Mouse (Mus musculus): Measurements from ENCODE around the gene E130309D02Rik. TPM values are rescaled to one million over a fixed set of nuclear protein-coding genes. Genes with fewer than 3 reads are reported as not detected.

Gene E130309D02Rik
- polyA plus RNA-seq, 1 experiment from 2014 or later = 33.9 TPM

GRCm38 (mm10) chr5:143255802-143256201 lies 59.4 kb downstream of the E130309D02Rik start:
- peaks cover 69% of the 10 kb centered on the region for H3K27me3 ChIP-seq (replicated peaks)

GRCm38 (mm10) chr5:143255131-143255519 lies 60.0 kb downstream of the E130309D02Rik start:
- ATAC-seq = no peak
- peak overlapping the region; percentile 82; the same call in 1 of the 2 replicates for H3K4me2 ChIP-seq (replicated peaks)

More at GRCm38 (mm10) chr5:143255802-143256201, 59.4 kb downstream of the E130309D02Rik start:
- H3K9ac ChIP-seq = no peak overlapping the region
- peaks cover 15% of the 10 kb centered on the region for H3K36me3 ChIP-seq
- no peak overlapping the region for H3K4me3 ChIP-seq (replicated peaks)
- H3K4me1 ChIP-seq (replicated peaks) = peaks cover 17% of the 10 kb centered on the region
- no peaks in the 10 kb centered on the region for H3K9me3 ChIP-seq
- H3K4me2 ChIP-seq (replicated peaks) = no peak overlapping the region
- H3K27ac ChIP-seq = no peak overlapping the region
- ATAC-seq = no peak
- WGBS = 91% methylated on average over 5 of the region's 5 CpGs

GRCm38 (mm10) chr5:143254487-143255130 lies 60.6 kb downstream of the E130309D02Rik start:
- ATAC-seq = no peak
- Histone ChIP-seq H3K4me2 (replicated peaks) (peak overlapping the region; percentile 82), H3K9me3 (no peaks in the 10 kb centered on the region), H3K27ac (no peak overlapping the region), H3K36me3 (peaks cover 15% of the 10 kb centered on the region), H3K4me1 (replicated peaks) (peaks cover 17% of the 10 kb centered on the region), H3K4me3 (replicated peaks) (peak overlapping the region; percentile 40), H3K9ac (no peak overlapping the region), H3K27me3 (replicated peaks) (peaks cover 69% of the 10 kb centered on the region)
- 46% methylated on average over 66 of the region's 66 CpGs for WGBS

More at GRCm38 (mm10) chr5:143255131-143255519, 60.0 kb downstream of the E130309D02Rik start:
- Histone ChIP-seq H3K4me3 (replicated peaks) (peak overlapping the region; percentile 40; the same call in 1 of the 2 replicates), H3K27ac (no peak overlapping the region), H3K36me3 (peaks cover 15% of the 10 kb centered on the region), H3K27me3 (replicated peaks) (peaks cover 69% of the 10 kb centered on the region), H3K4me1 (replicated peaks) (peaks cover 17% of the 10 kb centered on the region), H3K9me3 (no peaks in the 10 kb centered on the region), H3K9ac (no peak overlapping the region)
- 53% methylated on average over 24 of the region's 24 CpGs for WGBS

- H3K9me3 ChIP-seq = no peaks in the 10 kb centered on the region
- H3K4me2 ChIP-seq (replicated peaks) = peak overlapping the region; percentile 82
- peaks cover 69% of the 10 kb centered on the region for H3K27me3 ChIP-seq (replicated peaks)
- peaks cover 17% of the 10 kb centered on the region for H3K4me1 ChIP-seq (replicated peaks)
- no peak overlapping the region for H3K27ac ChIP-seq
- WGBS = 11% methylated on average over 73 of the region's 81 CpGs
- no peak overlapping the region for H3K9ac ChIP-seq
- H3K4me3 ChIP-seq (replicated peaks) = peak overlapping the region; percentile 40
- peak; percentile 10; the same call in 1 of the 2 replicates for ATAC-seq
- H3K36me3 ChIP-seq = peaks cover 15% of the 10 kb centered on the region
These were observed 61.2 kb downstream of the E130309D02Rik start for GRCm38 (mm10) chr5:143253881-143254486.

GRCm38 (mm10) chr5:143253186-143253880 lies 61.8 kb downstream of the E130309D02Rik start:
- Histone ChIP-seq H3K9ac (no peak overlapping the region), H3K27me3 (replicated peaks) (peaks cover 67% of the 10 kb centered on the region), H3K4me1 (replicated peaks) (peaks cover 17% of the 10 kb centered on the region), H3K27ac (no peak overlapping the region), H3K36me3 (peaks cover 16% of the 10 kb centered on the region), H3K9me3 (no peaks in the 10 kb centered on the region), H3K4me3 (replicated peaks) (peak overlapping the region; percentile 40), H3K4me2 (replicated peaks) (peak overlapping the region; percentile 82)
- 7% methylated on average over 101 of the region's 103 CpGs for WGBS
- ATAC-seq = peak; percentile 34; the same call in 1 of the 2 replicates

GRCm38 (mm10) chr5:143252791-143253185 lies 62.4 kb downstream of the E130309D02Rik start:
- Histone ChIP-seq H3K36me3 (peaks cover 20% of the 10 kb centered on the region), H3K4me2 (replicated peaks) (peak overlapping the region; percentile 82; the same call in 1 of the 2 replicates), H3K27ac (no peak overlapping the region), H3K9me3 (no peaks in the 10 kb centered on the region), H3K4me1 (replicated peaks) (peaks cover 17% of the 10 kb centered on the region), H3K27me3 (replicated peaks) (peaks cover 64% of the 10 kb centered on the region), H3K9ac (no peak overlapping the region), H3K4me3 (replicated peaks) (peak overlapping the region; percentile 40; the same call in 1 of the 2 replicates)
- WGBS = 45% methylated on average over 18 of the region's 18 CpGs
- no peak for ATAC-seq

- Histone ChIP-seq H3K36me3 (peaks cover 24% of the 10 kb centered on the region), H3K4me2 (replicated peaks) (no peak overlapping the region), H3K27ac (no peak overlapping the region), H3K27me3 (replicated peaks) (peaks cover 60% of the 10 kb centered on the region), H3K4me3 (replicated peaks) (no peak overlapping the region), H3K4me1 (replicated peaks) (peaks cover 17% of the 10 kb centered on the region), H3K9ac (no peak overlapping the region), H3K9me3 (no peaks in the 10 kb centered on the region)
- no peak for ATAC-seq
- WGBS = 68% methylated on average over 6 of the region's 6 CpGs
These were observed 63.1 kb downstream of the E130309D02Rik start for GRCm38 (mm10) chr5:143252039-143252438.

Other genes with a start within 250 kb of the E130309D02Rik start
- 30.6 and 34.9 TPM in 2 replicates for gene Rnf216, start 202.4 kb downstream of the E130309D02Rik start, polyA plus RNA-seq (2015; fragmentation: Nextera tagmentation; extraction: Ambion mirVana)
- 0.03 and 0.10 TPM in 2 replicates for gene Olfr718-ps1, start 167.8 kb downstream of the E130309D02Rik start, polyA plus RNA-seq (2015; fragmentation: Nextera tagmentation; extraction: Ambion mirVana)
- 7.0 and 8.4 TPM in 2 replicates for gene Rbak, start 134.6 kb downstream of the E130309D02Rik start, polyA plus RNA-seq (2015; fragmentation: Nextera tagmentation; extraction: Ambion mirVana)
- not detected in 2 replicates for gene Spdye4b, start 134.3 kb downstream of the E130309D02Rik start, polyA plus RNA-seq (2015; fragmentation: Nextera tagmentation; extraction: Ambion mirVana)
- not detected in 2 replicates for gene Spdye4a, start 88.5 kb downstream of the E130309D02Rik start, polyA plus RNA-seq (2015; fragmentation: Nextera tagmentation; extraction: Ambion mirVana)
- gene Zfp12, start 80.2 kb downstream of the E130309D02Rik start, polyA plus RNA-seq (2015; fragmentation: Nextera tagmentation; extraction: Ambion mirVana) = 9.8 and 10.2 TPM in 2 replicates
- gene Zfp316, start 45.3 kb downstream of the E130309D02Rik start, polyA plus RNA-seq (2015; fragmentation: Nextera tagmentation; extraction: Ambion mirVana) = 2.2 and 2.4 TPM in 2 replicates
- gene Zfp853, start 21.7 kb downstream of the E130309D02Rik start, polyA plus RNA-seq (2015; fragmentation: Nextera tagmentation; extraction: Ambion mirVana) = 0.05 and 0.06 TPM in 2 replicates
- 63.8 and 64.9 TPM in 2 replicates for gene Zdhhc4, start 13.9 kb upstream of the E130309D02Rik start, polyA plus RNA-seq (2015; fragmentation: Nextera tagmentation; extraction: Ambion mirVana)
- gene Grid2ip, start 42.0 kb upstream of the E130309D02Rik start, polyA plus RNA-seq (2015; fragmentation: Nextera tagmentation; extraction: Ambion mirVana) = 0.11 and 0.15 TPM in 2 replicates
- 339 and 371 TPM in 2 replicates for gene Kdelr2, start 88.5 kb upstream of the E130309D02Rik start, polyA plus RNA-seq (2015; fragmentation: Nextera tagmentation; extraction: Ambion mirVana)
- 11.1 and 13.1 TPM in 2 replicates for gene Daglb, start 149.2 kb upstream of the E130309D02Rik start, polyA plus RNA-seq (2015; fragmentation: Nextera tagmentation; extraction: Ambion mirVana)
- 416 and 446 TPM in 2 replicates for gene Rac1, start 212.7 kb upstream of the E130309D02Rik start, polyA plus RNA-seq (2015; fragmentation: Nextera tagmentation; extraction: Ambion mirVana)

Measured in intestine, embryonic 15.5 days (tissue).